Mouse (Mus musculus): ENCODE data around the gene Rcsd1. TPM values are rescaled to one million over a fixed set of nuclear protein-coding genes. Genes with fewer than 3 reads are reported as not detected.

Rcsd1 gene
- polyA plus RNA-seq, 1 experiment from 2014 or later = 113 TPM

- no peak overlapping the region for H3K9ac ChIP-seq
- WGBS = 83% methylated on average over 3 of the region's 3 CpGs
- no peak overlapping the region for H3K27ac ChIP-seq (ENCODE audit: poor library complexity, severe bottlenecking)
- no peaks in the 10 kb centered on the region for H3K9me3 ChIP-seq (replicated peaks)
- peaks cover 31% of the 10 kb centered on the region for H3K4me1 ChIP-seq (replicated peaks)
- H3K27me3 ChIP-seq (replicated peaks) = no peaks in the 10 kb centered on the region
- H3K36me3 ChIP-seq = peaks cover 60% of the 10 kb centered on the region
- H3K4me2 ChIP-seq = no peak overlapping the region
- H3K4me3 ChIP-seq = no peak overlapping the region
- ATAC-seq (ENCODE audit: insufficient number of reproducible peaks, low FRiP score) = no peak
Measured at GRCm38 (mm10) chr1:165605108-165605507, 104.4 kb downstream of the Rcsd1 start.

- H3K4me2 ChIP-seq = no peak overlapping the region
- no peak for ATAC-seq (ENCODE audit: insufficient number of reproducible peaks, low FRiP score)
- H3K4me3 ChIP-seq = no peak overlapping the region
- no peaks in the 10 kb centered on the region for H3K9me3 ChIP-seq (replicated peaks)
- H3K27me3 ChIP-seq (replicated peaks) = no peaks in the 10 kb centered on the region
- no peak overlapping the region for H3K9ac ChIP-seq
- H3K27ac ChIP-seq (ENCODE audit: poor library complexity, severe bottlenecking) = no peak overlapping the region
- peaks cover 27% of the 10 kb centered on the region for H3K4me1 ChIP-seq (replicated peaks)
- WGBS = 62% methylated on average over 8 of the region's 8 CpGs
- H3K36me3 ChIP-seq = peaks cover 64% of the 10 kb centered on the region
Measured at GRCm38 (mm10) chr1:165604203-165604602, 105.4 kb downstream of the Rcsd1 start.

- no peaks in the 10 kb centered on the region for H3K27me3 ChIP-seq (replicated peaks)
- no peaks in the 10 kb centered on the region for H3K9me3 ChIP-seq (replicated peaks)
- peaks cover 71% of the 10 kb centered on the region for H3K36me3 ChIP-seq
- no peak for ATAC-seq (ENCODE audit: insufficient number of reproducible peaks, low FRiP score)
- H3K27ac ChIP-seq (ENCODE audit: poor library complexity, severe bottlenecking) = no peak overlapping the region
- peaks cover 27% of the 10 kb centered on the region for H3K4me1 ChIP-seq (replicated peaks)
- H3K4me3 ChIP-seq = no peak overlapping the region
- H3K4me2 ChIP-seq = no peak overlapping the region
- 89% methylated on average over 14 of the region's 14 CpGs for WGBS
- H3K9ac ChIP-seq = no peak overlapping the region
Measured at GRCm38 (mm10) chr1:165603218-165603617, 106.3 kb downstream of the Rcsd1 start.

- Histone ChIP-seq H3K9me3 (replicated peaks) (no peaks in the 10 kb centered on the region), H3K27ac (ENCODE audit: poor library complexity, severe bottlenecking) (no peak overlapping the region), H3K9ac (no peak overlapping the region), H3K27me3 (replicated peaks) (no peaks in the 10 kb centered on the region), H3K4me2 (no peak overlapping the region), H3K4me3 (no peak overlapping the region), H3K36me3 (peaks cover 68% of the 10 kb centered on the region), H3K4me1 (replicated peaks) (peaks cover 20% of the 10 kb centered on the region)
- WGBS = 75% methylated on average over 10 of the region's 10 CpGs
- ATAC-seq (ENCODE audit: insufficient number of reproducible peaks, low FRiP score) = no peak
Measured at GRCm38 (mm10) chr1:165601775-165602280, 107.7 kb downstream of the Rcsd1 start.

Small RNA genes within 50 kb of the gene (microRNA-seq; reads per million reads assigned to microRNA genes)
- gene Gm44458 = not detected

Other genes starting within 250 kb of the Rcsd1 start
- 17.9 and 18.7 TPM in 2 replicates for gene Dcaf6, start 249.3 kb downstream of the Rcsd1 start, polyA plus RNA-seq (2016; fragmentation: Nextera tagmentation; extraction: Ambion mirVana)
- 226 TPM in 2 replicates for gene Mpc2, start 249.1 kb downstream of the Rcsd1 start, polyA plus RNA-seq (2016; fragmentation: Nextera tagmentation; extraction: Ambion mirVana)
- gene Adcy10, start 224.6 kb downstream of the Rcsd1 start, polyA plus RNA-seq (2016; fragmentation: Nextera tagmentation; extraction: Ambion mirVana) = not detected in 2 replicates
- gene Mpzl1, start 75.2 kb downstream of the Rcsd1 start, polyA plus RNA-seq (2016; fragmentation: Nextera tagmentation; extraction: Ambion mirVana) = 126 and 135 TPM in 2 replicates
- gene Creg1, start 54.0 kb upstream of the Rcsd1 start, polyA plus RNA-seq (2016; fragmentation: Nextera tagmentation; extraction: Ambion mirVana) = 94.9 and 109 TPM in 2 replicates
- 0.38 and 0.49 TPM in 2 replicates for gene Cd247, start 78.9 kb upstream of the Rcsd1 start, polyA plus RNA-seq (2016; fragmentation: Nextera tagmentation; extraction: Ambion mirVana)

Data from heart, embryonic 12.5 days (tissue).